Mouse (Mus musculus) kidney, embryonic 16.5 days (tissue): ENCODE measurements around the gene Tbx15. TPM values are rescaled to one million over a fixed set of nuclear protein-coding genes. Genes with fewer than 3 reads are reported as not detected.

Experiments used
- ATAC-seq: fragments of 200-750 bp; cut with Nextera tagmentation; 2 replicates; pipeline ENCODE4 v1.8.0; 2017; ENCODE audit warnings: moderate TSS enrichment; ENCODE audit not compliant: low FRiP score, low TSS enrichment
- H3K27ac ChIP-seq: fragments of 300-500 bp; sonication (generic); 2 replicates; pipeline ENCODE4 v1.5.1; 2014; ENCODE audit warnings: low read length
- H3K27me3 ChIP-seq: fragments of 300-500 bp; sonication (generic); 2 replicates; pipeline ENCODE4 v1.6.1; 2014; ENCODE audit warnings: low read length, control low read depth, mixed read lengths; ENCODE audit not compliant: insufficient read depth
- H3K36me3 ChIP-seq: fragments of 300-500 bp; sonication (generic); 2 replicates; pipeline ENCODE4 v1.6.1; 2014; ENCODE audit warnings: low read length, control low read depth, mixed read lengths; ENCODE audit not compliant: insufficient read depth
- H3K4me1 ChIP-seq: fragments of 300-500 bp; sonication (generic); 2 replicates; pipeline ENCODE4 v1.6.1; 2014; ENCODE audit warnings: low read length, control low read depth, mixed read lengths; ENCODE audit not compliant: insufficient read depth
- H3K4me2 ChIP-seq: fragments of 300-500 bp; sonication (generic); replicated peaks from 2 replicates; pipeline ENCODE4 v1.6.1; 2014; ENCODE audit warnings: low read depth, low read length
- H3K4me3 ChIP-seq: fragments of 300-500 bp; sonication (generic); 2 replicates; pipeline ENCODE4 v1.5.1; 2014; ENCODE audit warnings: mild to moderate bottlenecking, low read length
- H3K9ac ChIP-seq: fragments of 300-500 bp; sonication (generic); replicated peaks from 2 replicates; pipeline ENCODE4 v1.6.1; 2014; ENCODE audit warnings: low read length
- H3K9me3 ChIP-seq: fragments of 300-500 bp; sonication (generic); 2 replicates; pipeline ENCODE4 v1.6.1; 2016; ENCODE audit warnings: low read length, control low read depth
- WGBS: fragments of 180-500 bp; shearing (Covaris S2); extraction: QIAGEN DNeasy Blood & Tissue Kit; methylation state at CpG from one replicate; pipeline ENCODE4 v1.1.7; 2014; 5-methylcytosine and 5-hydroxymethylcytosine counted together
- microRNA-seq: library from miRNA; unstranded; fragments of <30 nt; microRNA quantifications from one replicate; pipeline ENCODE4, GENCODE M21; 2016
- polyA plus RNA-seq: library from polyadenylated mRNA; unstranded; fragments of >200 nt; fragmentation: Nextera tagmentation; extraction: Ambion mirVana; gene quantifications from 2 replicates; pipeline ENCODE4 v1.2.1, GENCODE M21; 2015

The Tbx15 gene
- polyA plus RNA-seq, 1 experiment from 2014 or later = 0.09 TPM

DNA sequence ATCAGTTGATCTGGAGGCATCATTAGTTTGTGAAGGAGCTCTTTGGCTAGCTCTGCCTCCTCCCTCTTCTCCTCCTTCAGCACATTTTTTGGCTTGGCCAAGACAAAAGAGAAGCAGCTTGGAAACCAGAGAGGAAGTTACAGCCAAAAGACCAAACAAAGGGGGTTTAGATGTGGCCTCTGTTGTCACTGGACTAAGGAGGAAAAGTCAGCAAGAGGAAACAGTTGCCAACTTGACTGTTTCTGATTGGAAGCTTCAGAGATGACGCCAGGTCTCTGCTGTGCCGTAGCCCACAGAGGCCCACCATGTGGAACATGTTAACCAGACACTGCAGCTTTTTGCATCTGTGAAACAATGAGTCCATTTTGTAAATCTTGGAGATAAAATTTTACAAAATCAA, 96.7 kb downstream of the Tbx15 start:
- no peaks in the 10 kb centered on the region for H3K27me3 ChIP-seq
- no peak overlapping the region for H3K9ac ChIP-seq
- no peak for ATAC-seq
- WGBS = 87% methylated on average over 2 of the region's 2 CpGs
- H3K27ac ChIP-seq = no peak overlapping the region
- H3K36me3 ChIP-seq = no peaks in the 10 kb centered on the region
- no peak overlapping the region for H3K4me3 ChIP-seq
- H3K9me3 ChIP-seq = no peaks in the 10 kb centered on the region
- H3K4me2 ChIP-seq = no peak overlapping the region
- no peaks in the 10 kb centered on the region for H3K4me1 ChIP-seq

DNA sequence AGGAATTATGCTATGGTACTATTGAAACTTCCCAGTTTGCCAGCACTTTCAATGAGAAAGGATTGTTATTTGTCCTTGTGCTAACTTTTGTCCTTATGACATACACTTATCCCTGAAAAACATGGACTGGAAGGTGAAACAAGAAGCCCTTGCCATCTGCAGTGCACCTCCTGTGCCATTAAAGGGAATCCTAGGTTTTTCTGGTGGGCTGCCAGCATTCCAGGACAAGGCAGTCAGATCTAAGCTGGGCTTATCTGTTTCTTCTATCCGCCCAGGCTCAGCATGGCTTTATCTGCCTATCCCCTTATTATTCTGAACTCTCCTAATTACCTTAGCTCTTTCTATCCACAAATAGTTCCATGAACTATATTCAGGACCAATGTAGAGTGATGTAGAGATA, 98.6 kb downstream of the Tbx15 start:
- Histone ChIP-seq H3K4me2 (no peak overlapping the region), H3K36me3 (no peaks in the 10 kb centered on the region), H3K9me3 (no peaks in the 10 kb centered on the region), H3K4me1 (no peaks in the 10 kb centered on the region), H3K4me3 (no peak overlapping the region), H3K27ac (no peak overlapping the region), H3K27me3 (no peaks in the 10 kb centered on the region), H3K9ac (no peak overlapping the region)
- WGBS = 76% methylated on average over 1 of the region's 1 CpGs
- ATAC-seq = no peak

DNA sequence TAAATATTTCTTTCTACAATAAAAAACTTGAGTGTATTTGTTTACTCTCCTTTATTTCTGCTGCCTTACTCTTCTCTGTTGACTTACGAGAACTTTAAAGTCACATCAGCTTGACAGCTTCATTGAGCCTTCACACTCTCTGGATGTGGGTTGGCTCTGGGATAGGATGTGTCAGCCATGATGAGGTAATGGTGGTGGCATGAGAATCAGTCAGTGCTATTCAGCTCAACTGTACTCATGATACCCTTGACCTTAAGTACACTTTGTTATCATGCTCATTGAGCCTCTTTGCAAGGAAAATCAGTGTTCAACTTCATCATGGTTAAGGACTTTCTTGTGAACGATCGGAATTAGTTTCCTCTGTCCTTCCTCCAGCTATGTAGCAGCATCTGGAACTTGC, 99.8 kb downstream of the Tbx15 start:
- H3K4me1 ChIP-seq = no peaks in the 10 kb centered on the region
- H3K27ac ChIP-seq = no peak overlapping the region
- ATAC-seq = no peak
- H3K4me2 ChIP-seq = no peak overlapping the region
- no peaks in the 10 kb centered on the region for H3K36me3 ChIP-seq
- 82% methylated on average over 3 of the region's 3 CpGs for WGBS
- H3K9me3 ChIP-seq = no peaks in the 10 kb centered on the region
- no peaks in the 10 kb centered on the region for H3K27me3 ChIP-seq
- H3K9ac ChIP-seq = no peak overlapping the region
- H3K4me3 ChIP-seq = no peak overlapping the region

DNA sequence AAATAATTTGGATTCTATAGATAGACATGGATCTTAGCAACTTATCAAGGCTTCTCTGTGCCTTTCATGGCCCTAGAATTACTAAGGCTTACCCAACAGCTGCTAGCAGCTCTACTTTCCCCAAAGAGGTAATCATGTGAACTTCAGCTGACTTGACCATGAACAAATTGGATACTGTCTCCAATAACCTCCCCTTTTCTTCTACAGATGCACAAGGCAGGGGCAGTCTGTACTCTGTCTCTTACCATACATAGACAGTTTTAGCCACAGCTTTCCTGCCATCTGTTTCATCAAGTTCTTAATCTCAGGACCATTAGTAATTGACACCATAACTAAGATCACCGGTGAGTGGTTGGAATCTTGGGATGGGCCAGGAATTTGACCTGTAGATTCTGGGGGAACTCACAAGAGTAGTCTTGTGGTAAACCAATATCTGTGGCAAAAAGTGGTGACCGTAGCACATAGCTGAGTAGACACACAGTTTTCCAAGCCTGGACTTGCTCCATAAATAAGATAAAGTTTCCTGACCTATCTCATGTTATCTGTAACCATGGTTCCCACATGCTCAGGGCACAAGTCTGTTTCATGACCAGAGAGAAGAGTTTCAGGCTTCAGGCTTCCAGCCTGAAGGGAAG, 139.6 kb downstream of the Tbx15 start:
- no peaks in the 10 kb centered on the region for H3K27me3 ChIP-seq
- no peaks in the 10 kb centered on the region for H3K9me3 ChIP-seq
- H3K4me3 ChIP-seq = no peak overlapping the region
- H3K9ac ChIP-seq = no peak overlapping the region
- H3K4me1 ChIP-seq = no peaks in the 10 kb centered on the region
- H3K27ac ChIP-seq = no peak overlapping the region
- H3K4me2 ChIP-seq = no peak overlapping the region
- H3K36me3 ChIP-seq = no peaks in the 10 kb centered on the region
- no peak for ATAC-seq
- 45% methylated on average over 2 of the region's 2 CpGs for WGBS

DNA sequence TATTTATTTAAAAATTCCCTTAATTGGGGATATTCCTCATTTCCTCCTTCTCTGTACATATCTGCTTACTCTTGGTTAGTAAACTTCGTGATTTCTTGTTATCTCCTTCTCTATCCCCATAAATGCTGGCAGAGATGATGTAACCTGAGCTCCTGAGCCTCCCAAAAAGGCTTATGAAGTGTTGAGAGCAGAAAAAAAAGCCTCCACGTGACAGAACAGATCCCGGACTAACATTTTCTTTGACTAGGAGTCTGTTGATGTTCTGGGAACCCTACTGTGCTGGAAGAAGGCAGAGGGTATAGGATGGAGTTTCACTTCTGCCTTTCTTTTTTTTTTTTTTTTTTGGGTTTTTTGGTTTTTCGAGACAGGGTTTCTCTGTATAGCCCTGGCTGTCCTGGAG, 146.9 kb downstream of the Tbx15 start:
- no peaks in the 10 kb centered on the region for H3K36me3 ChIP-seq
- H3K9me3 ChIP-seq = no peaks in the 10 kb centered on the region
- ATAC-seq = no peak
- H3K27ac ChIP-seq = no peak overlapping the region
- no peak overlapping the region for H3K4me2 ChIP-seq
- 26% methylated on average over 3 of the region's 4 CpGs for WGBS
- no peak overlapping the region for H3K4me3 ChIP-seq
- H3K9ac ChIP-seq = no peak overlapping the region
- no peaks in the 10 kb centered on the region for H3K4me1 ChIP-seq
- H3K27me3 ChIP-seq = no peaks in the 10 kb centered on the region

Small RNA genes within 50 kb of the gene (microRNA-seq; reads per million reads assigned to microRNA genes)
- not detected for gene Mir6481

Other genes with a start within 250 kb of the Tbx15 start
- 8.9 and 10.9 TPM in 2 replicates for gene Wars2, start 99.3 kb upstream of the Tbx15 start, polyA plus RNA-seq